Mouse (Mus musculus) layer of hippocampus, postnatal 14 days (tissue): Measurements from ENCODE around the gene Nes. TPM values are rescaled to one million over a fixed set of nuclear protein-coding genes. Genes with fewer than 3 reads are reported as not detected.

Source experiments
- DNase-seq, 2 experiments: peaks; one replicate each; pipeline ENCODE4 v3.0.0; 2021 to 2022; ENCODE audit warnings: low spot score in 2 of 2, mixed read lengths in 1 of 2
- long read RNA-seq, 2 experiments: library from polyadenylated mRNA; stranded (forward); transcript quantifications; one replicate each; pipeline ENCODE4 v2.0.0; 2021
- total RNA-seq, 2 experiments: library from RNA; stranded (reverse); gene quantifications; 2 replicates each; pipeline ENCODE4 v1.2.3; 2021

Nes gene
- total RNA-seq, result 10 to 100 TPM in 1 of 2 experiments, 1 to 10 TPM in 1; 9.0 to 11.0 TPM
- long read RNA-seq, experiment 1, full-length matches to known transcripts, result 1 of 3 reads
- long read RNA-seq, experiment 1, partial matches to known transcripts, result 0 of 3 reads
- long read RNA-seq, experiment 1, other reads (novel, unspliced or antisense), result 2 of 3 reads
- long read RNA-seq, experiment 2, full-length matches to known transcripts, result 2 of 9 reads
- long read RNA-seq, experiment 2, partial matches to known transcripts, result 0 of 9 reads
- long read RNA-seq, experiment 2, other reads (novel, unspliced or antisense), result 7 of 9 reads

- DNase-seq, result no peak
Observed at GRCm38 (mm10) chr3:87970939-87971488, at the start of gene Nes. Gene Nes, plus strand, starts transcription at chr3:87971078.

- DNase-seq, result no peak
Observed at GRCm38 (mm10) chr3:87924996-87925395, 45.9 kb upstream of the Nes start.

DNA sequence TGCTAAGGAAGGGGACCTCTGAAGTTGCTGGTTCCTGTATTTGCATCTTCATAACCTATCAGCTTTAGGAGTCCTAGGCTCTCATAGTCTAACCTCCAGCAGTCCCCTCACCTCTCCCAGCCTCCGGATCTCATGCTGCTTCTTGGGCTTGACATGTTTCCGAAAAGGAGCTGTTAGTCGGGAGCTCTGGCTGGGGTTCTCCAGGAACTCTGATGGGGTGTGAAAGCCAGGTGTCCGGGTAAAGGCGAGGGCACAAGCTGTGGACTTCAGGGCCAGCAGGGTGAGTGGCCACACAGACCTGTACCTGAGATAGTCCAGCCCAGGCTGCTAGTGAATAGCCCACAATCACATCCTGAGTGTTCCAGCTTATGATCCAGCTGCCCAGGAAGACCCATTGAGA is 43.4 kb upstream of the Nes start:
- DNase-seq, result no peak

GRCm38 (mm10) chr3:87929341-87930077 is 41.4 kb upstream of the Nes start:
- no peak for DNase-seq

GRCm38 (mm10) chr3:87930078-87930795 is 40.6 kb upstream of the Nes start, which contains the start of the genes Isg20l2 and Rrnad1:
Gene Isg20l2, plus strand, starts transcription at chr3:87930314.
Gene Rrnad1, minus strand, starts transcription at chr3:87930717.
- DNase-seq, result peak; percentile 97 to 99

- DNase-seq, result no peak
Observed at GRCm38 (mm10) chr3:87934026-87934425, 36.9 kb upstream of the Nes start.

DNA sequence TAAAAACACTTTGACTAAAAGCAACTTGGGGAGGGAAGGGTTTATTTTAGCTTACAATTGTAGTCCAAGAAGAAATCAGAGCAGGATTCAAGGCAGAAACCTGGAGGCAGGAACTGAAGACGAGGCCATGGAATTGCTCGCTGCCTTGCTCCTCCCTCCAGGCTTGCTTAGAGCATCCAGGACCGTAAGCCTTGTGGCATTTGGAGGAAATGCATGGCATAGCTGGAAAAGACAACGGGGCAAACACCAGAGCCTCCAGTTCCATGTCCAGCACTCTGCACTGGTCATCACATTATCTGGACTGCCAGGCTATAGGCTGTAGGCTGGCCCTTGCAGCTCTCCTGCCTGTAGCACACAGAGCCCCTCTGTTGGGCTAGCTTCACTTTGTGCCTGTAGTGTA is 36.4 kb upstream of the Nes start:
- no peak for DNase-seq

DNA sequence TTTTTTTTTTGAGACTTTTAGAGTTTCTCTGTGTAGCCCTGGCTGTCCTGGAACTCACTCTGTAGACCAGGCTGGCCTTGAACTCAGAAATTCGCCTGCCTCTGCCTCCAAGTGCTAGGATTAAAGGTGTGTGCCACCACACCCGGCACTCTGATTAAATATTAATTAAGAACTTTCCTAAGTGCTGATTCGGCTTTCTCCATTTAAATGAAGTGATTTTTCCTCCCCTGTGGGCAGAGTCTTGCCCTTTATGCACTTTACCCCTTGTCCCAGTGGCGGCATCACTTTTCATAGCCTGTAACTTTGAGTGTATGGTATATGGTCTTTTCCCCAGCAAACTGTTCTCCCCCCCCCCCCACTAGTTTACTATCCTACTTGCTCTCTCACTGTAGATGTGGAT is 35.7 kb upstream of the Nes start:
- no peak for DNase-seq

GRCm38 (mm10) chr3:87935776-87936175 is 35.1 kb upstream of the Nes start:
- peak; percentile 77 to 83 for DNase-seq

DNA sequence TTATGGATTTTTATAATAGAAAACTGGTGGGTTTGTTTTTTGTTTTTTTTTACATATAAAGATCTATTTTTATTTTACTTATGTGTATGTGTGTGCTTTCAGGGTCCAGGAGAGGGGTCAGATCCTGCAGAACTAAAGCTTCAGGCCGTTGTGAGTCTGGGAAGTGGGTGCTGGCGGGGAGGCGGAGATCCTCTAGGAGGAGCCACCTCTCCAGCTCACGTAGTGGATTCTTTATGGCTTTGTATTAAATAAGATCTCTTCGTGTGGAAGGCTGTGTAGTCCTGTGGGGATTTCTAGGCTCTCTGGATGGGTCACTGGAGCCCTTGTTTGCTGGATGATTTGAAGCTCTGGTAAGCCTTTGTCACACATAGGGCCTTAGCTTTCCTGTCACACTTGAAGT is 30.3 kb upstream of the Nes start:
- no peak for DNase-seq

DNA sequence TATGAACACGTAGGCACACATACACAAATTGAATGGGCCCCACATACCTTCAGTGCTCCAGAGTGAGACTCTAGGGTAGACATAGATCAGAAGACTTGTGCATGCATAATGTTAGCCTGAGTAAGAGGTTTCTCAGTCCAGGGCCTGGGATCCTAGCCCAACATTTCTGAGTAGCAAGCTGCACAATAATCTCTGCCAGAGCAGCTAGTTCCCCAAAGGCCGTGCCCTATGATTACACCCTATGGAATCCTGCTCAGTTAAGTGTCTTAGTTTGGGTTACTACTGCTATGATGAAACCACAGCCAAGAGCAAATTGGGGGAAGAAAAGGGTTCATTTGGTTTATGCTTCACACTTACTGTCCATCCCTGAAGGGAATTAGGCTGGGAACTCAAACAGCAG is 28.4 kb upstream of the Nes start:
- DNase-seq, result no peak

GRCm38 (mm10) chr3:87943586-87943985 is 27.3 kb upstream of the Nes start:
- no peak for DNase-seq

- DNase-seq, result no peak
Observed at GRCm38 (mm10) chr3:87944838-87945600, 25.9 kb upstream of the Nes start.

GRCm38 (mm10) chr3:87945781-87946540 is 24.9 kb upstream of the Nes start:
- DNase-seq, result no peak

DNA sequence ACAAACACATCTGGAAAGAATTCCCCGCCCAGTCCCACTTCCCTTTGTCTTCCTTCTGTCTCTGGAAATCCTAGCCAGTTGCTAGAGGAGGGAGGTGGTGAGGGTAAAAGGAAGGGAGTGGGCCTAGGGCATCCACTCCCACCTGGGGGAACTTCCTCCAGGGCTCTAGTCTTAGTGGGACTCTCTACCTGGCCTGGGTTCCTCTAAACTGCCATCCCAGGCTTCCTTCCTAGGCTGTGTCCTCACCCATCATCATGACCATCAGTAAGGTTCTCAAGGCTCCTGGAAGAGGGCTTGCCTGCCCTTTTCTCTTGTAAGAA is 24.4 kb upstream of the Nes start:
- no peak for DNase-seq

DNA sequence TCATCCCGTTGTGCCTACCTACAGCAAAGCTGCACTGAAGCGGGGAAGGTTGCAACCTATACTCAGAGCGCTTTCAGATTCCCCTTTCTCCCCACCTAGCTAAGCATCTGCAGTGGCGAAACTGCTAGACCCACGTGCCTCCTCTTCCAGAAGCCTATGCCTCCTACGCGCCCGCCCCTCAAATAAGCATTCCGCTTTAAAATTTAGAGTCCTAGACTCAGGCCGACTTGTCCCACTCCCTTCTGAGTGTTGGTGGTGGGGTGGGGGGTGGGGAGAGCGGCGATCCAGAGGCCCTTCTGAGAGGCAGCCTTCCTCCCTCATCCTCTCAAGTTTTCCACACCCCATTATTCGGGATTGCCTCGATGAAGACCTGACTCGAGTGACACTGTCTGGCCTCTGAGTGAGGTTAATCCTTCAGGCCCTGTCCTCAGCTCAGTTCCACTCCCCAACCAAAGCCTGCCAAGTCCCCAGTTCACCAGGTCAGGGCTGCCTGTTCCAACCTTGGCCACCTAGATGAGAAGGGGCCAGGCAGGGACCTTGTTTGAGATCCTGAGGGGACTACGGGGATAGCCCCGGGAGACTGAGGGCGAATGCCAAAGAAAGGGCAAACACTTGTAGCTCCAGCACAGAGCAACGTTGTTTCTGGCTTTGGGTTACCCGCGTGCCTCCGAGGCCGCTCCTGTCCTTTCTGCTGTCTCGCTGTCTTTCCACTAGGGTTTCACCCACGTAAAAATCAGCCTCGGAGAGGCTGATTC is 23.6 kb upstream of the Nes start:
- DNase-seq, result no peak

DNA sequence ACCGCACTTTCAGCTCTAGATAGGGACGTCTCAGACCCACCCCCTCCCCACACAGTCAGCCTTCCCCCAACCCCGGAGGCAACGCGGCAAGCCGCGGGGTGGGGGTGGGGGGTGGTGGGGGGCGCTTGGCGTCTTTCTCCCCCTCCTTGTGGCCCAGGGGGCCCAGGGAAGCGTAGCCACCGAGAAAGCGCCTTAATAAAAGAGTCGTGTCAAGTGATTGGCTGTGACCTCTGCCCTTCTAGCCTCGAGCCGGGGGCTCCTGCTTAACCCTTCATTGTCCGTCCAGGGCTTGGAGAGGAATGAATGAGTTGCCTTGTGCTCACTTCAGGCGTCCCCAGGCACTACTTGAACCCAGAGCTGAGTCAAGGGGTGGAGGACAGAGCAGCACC is 23.1 kb upstream of the Nes start:
- no peak for DNase-seq

DNA sequence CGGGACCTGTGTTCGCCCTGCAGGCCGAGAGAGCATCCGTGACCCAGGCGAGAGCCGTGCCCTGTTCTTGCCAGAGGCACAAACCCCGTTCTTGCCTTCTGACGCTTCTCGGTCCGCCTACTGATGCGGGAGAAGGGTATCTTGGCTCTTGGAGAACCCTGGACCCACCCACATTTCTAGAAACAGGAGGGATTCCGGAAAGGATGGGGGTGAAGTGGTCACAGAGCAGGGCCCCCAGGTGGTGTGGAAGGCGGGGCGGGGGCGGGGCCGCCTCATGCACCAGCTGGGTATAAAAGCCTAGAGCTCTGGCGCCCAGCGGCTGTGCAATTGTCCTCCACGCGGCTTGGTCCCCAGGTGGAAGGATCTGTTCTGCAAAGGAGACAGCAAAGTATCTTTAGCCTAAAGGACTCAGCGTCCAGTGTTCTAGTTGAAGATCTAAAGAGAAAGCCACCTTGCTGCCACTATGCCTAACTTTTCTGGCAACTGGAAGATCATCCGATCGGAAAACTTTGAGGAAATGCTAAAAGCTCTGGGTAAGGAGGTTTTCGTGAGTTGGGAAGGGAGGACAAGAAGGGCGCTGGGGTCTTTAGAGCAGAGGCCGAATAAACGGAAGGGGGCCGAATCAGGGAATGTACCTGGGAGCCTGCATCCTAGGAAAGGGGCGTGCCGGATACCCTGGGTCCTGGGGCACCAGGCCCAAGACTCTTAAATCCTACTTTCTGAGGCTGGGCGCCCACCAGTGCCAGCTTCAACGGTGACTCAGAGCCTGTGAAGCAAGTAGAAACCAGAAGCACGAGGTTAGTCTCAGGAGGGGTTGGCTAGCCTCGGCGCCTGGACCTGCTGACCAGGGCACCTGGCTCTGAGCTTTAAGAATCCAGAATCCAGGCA is 22.3 kb upstream of the Nes start, which contains the start of gene Crabp2:
TSS of gene Crabp2 (plus strand) at position 289 of the 888 bp plus-strand sequence.
- no peak for DNase-seq
